Mouse (Mus musculus): ENCODE data around the gene Dlx5. TPM values are rescaled to one million over a fixed set of nuclear protein-coding genes. Genes with fewer than 3 reads are reported as not detected.

The Dlx5 gene
- total and polyA plus RNA-seq, 2 experiments from 2014 or later: 0.49 to 6.7 TPM

DNA sequence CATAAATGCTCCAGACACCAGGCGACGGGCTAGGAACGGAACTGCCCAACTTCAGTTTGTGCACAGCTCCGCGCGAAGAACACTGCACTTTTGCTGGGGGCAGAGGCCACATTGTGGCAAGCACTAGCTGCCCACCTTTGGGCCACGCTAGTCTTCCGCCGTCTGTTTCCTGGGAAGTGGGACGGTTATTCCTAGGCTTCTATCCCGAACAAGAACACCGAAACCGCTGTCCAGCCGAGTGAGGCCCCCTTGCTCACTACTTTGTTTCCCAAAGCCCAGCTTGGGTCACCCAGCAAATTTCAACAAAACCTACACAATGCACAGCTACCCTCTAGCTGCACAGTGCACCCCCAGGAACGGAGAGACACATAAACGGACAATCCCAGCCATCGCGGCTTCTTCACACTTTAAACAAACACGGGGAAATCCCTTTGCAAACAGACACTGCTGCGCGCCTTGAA is 21.9 kb downstream of the Dlx5 start:
- WGBS: 2% methylated on average over 21 of the region's 21 CpGs
- H3K9ac ChIP-seq (replicated peaks; ENCODE audit: low read length, poor library complexity, severe bottlenecking): no peak overlapping the region
- TF ChIP-seq CTCF (IDR thresholded peaks at IDR 0.05): no peak
- H3K4me3 ChIP-seq (ENCODE audit: low read depth, low read length): no peak overlapping the region
- no peak overlapping the region for H3K27ac ChIP-seq (ENCODE audit: low read depth, low read length)
- DNase-seq (ENCODE audit: low spot score) (no peak), ATAC-seq (ENCODE audit: low FRiP score) (no peak)
- H3K4me2 ChIP-seq (ENCODE audit: low read depth, low read length, poor library complexity, severe bottlenecking): no peak overlapping the region
- H3K4me1 ChIP-seq (ENCODE audit: insufficient read depth, low read length): no peaks in the 10 kb centered on the region
- H3K9me3 ChIP-seq (ENCODE audit: low read length): no peaks in the 10 kb centered on the region
- H3K27me3 ChIP-seq (ENCODE audit: insufficient read depth, low read length): peaks cover 75% of the 10 kb centered on the region
- H3K36me3 ChIP-seq (ENCODE audit: insufficient read depth, low read length): no peaks in the 10 kb centered on the region

DNA sequence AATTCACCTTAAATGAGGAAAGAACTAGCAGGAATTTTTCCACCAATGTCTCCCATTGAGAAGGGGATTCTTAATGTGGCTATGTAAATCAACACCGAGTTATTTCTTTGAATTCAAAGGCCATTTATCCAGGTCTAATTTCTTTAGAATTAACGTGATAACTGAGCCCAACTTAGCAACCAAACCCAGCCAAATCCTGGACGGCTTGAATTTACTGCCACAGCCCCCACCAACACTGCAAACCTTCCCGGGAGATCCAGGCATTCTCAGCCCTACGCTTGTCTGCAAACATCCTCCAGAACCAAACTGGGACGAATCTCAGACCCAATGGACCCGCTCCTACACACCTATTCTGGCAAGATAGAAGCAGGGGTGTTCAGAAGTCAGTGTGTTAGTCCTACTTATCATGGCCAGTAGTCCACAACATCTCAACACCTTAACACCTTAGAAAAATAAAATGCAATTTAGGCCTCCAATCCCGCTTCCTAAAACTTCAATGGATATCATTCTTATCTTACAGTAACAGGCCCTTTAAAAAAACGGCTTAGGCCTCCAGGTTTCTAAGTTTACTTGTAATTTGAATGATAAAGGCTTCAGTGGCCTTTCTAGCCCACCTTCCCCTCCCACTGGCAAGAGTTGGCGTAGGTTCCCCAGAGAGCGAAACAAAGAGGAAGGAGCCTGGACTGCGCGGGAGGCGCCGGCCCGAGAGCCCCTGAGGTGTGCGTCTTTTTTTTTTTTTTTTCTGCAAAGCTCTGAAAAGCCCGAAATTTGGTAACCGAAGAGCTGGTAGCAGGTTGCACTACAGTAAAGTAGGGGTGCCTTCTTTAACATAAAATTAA is 22.6 kb downstream of the Dlx5 start:
- no peak overlapping the region for H3K4me3 ChIP-seq (ENCODE audit: low read depth, low read length)
- no peaks in the 10 kb centered on the region for H3K36me3 ChIP-seq (ENCODE audit: insufficient read depth, low read length)
- no peaks in the 10 kb centered on the region for H3K9me3 ChIP-seq (ENCODE audit: low read length)
- no peaks in the 10 kb centered on the region for H3K4me1 ChIP-seq (ENCODE audit: insufficient read depth, low read length)
- ATAC-seq (ENCODE audit: low FRiP score) (no peak), DNase-seq (ENCODE audit: low spot score) (no peak)
- no peak for TF ChIP-seq CTCF (IDR thresholded peaks at IDR 0.05)
- no peak overlapping the region for H3K9ac ChIP-seq (replicated peaks; ENCODE audit: low read length, poor library complexity, severe bottlenecking)
- 2% methylated on average over 19 of the region's 19 CpGs for WGBS
- H3K4me2 ChIP-seq (ENCODE audit: low read depth, low read length, poor library complexity, severe bottlenecking): no peak overlapping the region
- peaks cover 79% of the 10 kb centered on the region for H3K27me3 ChIP-seq (ENCODE audit: insufficient read depth, low read length)
- no peak overlapping the region for H3K27ac ChIP-seq (ENCODE audit: low read depth, low read length)

DNA sequence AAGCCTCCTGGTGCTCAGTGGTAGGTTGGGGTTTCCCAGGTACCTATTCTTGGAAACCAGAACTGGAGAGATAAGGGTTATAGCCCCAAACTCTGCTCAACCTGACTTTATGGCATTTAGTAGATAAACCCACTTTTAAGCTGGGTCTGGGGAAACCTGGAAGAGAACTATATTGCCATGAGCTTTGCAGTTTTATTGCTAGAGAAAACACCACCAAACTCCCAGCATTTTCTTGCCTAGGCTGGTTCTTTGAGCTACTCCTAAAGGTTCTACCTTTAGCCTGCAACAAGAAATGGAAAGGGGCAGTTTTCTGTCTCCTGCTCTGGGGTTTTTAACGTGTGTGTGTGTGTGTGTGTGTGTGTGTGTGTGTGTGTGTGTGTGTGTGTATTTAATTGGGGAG is 23.3 kb downstream of the Dlx5 start:
- Histone ChIP-seq H3K9me3 (ENCODE audit: low read length) (no peaks in the 10 kb centered on the region), H3K27me3 (ENCODE audit: insufficient read depth, low read length) (peaks cover 79% of the 10 kb centered on the region), H3K9ac (replicated peaks; ENCODE audit: low read length, poor library complexity, severe bottlenecking) (no peak overlapping the region), H3K4me3 (ENCODE audit: low read depth, low read length) (no peak overlapping the region), H3K4me1 (ENCODE audit: insufficient read depth, low read length) (no peaks in the 10 kb centered on the region), H3K4me2 (ENCODE audit: low read depth, low read length, poor library complexity, severe bottlenecking) (no peak overlapping the region), H3K27ac (ENCODE audit: low read depth, low read length) (no peak overlapping the region), H3K36me3 (ENCODE audit: insufficient read depth, low read length) (no peaks in the 10 kb centered on the region)
- 0% methylated on average over 1 of the region's 1 CpGs for WGBS
- TF ChIP-seq CTCF (IDR thresholded peaks at IDR 0.05): no peak
- no peak for ATAC-seq (ENCODE audit: low FRiP score)
- no peak for DNase-seq (ENCODE audit: low spot score)

DNA sequence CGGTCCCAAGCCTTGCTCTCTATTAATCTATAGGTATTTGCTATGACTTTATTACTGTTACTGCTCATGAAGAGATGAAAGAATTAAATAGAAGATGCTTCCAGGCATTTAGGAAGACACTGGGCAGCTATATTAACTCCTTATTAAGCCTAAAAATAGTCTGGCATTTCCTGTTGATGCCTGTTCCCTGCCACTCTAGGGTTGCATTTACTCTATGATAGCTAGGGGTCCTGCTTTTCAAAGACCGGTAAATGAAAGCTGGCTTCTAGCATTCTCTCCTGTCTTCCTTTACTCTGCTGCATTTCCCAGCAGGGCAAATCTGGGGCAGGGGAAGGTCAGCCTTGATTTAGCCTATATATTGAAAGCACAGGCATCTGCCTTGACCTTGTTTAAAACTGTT is 24.1 kb downstream of the Dlx5 start:
- DNase-seq (ENCODE audit: low spot score): no peak
- 9% methylated on average over 2 of the region's 2 CpGs for WGBS

DNA sequence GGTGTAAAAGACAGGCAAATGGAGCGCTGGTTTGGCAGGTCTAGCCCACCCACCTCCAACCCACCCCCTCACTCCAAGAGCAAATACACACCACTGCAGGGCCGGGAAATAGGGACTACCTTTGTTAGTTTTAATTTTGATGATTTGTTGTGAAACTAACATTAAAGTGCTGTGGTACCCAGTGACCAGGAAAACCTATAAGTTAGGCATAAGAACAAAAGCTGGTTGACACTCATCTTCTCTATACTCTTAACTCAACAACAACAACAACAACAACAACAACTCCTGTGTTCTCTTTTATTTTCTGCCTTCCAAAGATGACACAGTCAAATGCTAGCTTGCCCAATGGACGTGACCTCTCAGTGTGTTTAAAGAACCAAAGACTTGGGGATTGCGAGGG is 25.0 kb downstream of the Dlx5 start:
- no peak for ATAC-seq (ENCODE audit: low FRiP score)
- DNase-seq (ENCODE audit: low spot score): no peak
- 4% methylated on average over 4 of the region's 4 CpGs for WGBS
- no peak for TF ChIP-seq CTCF (IDR thresholded peaks at IDR 0.05)
- Histone ChIP-seq H3K27me3 (ENCODE audit: insufficient read depth, low read length) (peaks cover 81% of the 10 kb centered on the region), H3K4me2 (ENCODE audit: low read depth, low read length, poor library complexity, severe bottlenecking) (no peak overlapping the region), H3K9me3 (ENCODE audit: low read length) (no peaks in the 10 kb centered on the region), H3K36me3 (ENCODE audit: insufficient read depth, low read length) (no peaks in the 10 kb centered on the region), H3K4me1 (ENCODE audit: insufficient read depth, low read length) (no peaks in the 10 kb centered on the region), H3K27ac (ENCODE audit: low read depth, low read length) (no peak overlapping the region), H3K9ac (replicated peaks; ENCODE audit: low read length, poor library complexity, severe bottlenecking) (no peak overlapping the region), H3K4me3 (ENCODE audit: low read depth, low read length) (no peak overlapping the region)

More for the DNA sequence above, 24.1 kb downstream of the Dlx5 start:
- Histone ChIP-seq H3K9me3 (ENCODE audit: low read length) (no peaks in the 10 kb centered on the region), H3K4me3 (ENCODE audit: low read depth, low read length) (no peak overlapping the region), H3K4me2 (ENCODE audit: low read depth, low read length, poor library complexity, severe bottlenecking) (no peak overlapping the region), H3K27ac (ENCODE audit: low read depth, low read length) (no peak overlapping the region), H3K9ac (replicated peaks; ENCODE audit: low read length, poor library complexity, severe bottlenecking) (no peak overlapping the region), H3K27me3 (ENCODE audit: insufficient read depth, low read length) (peaks cover 80% of the 10 kb centered on the region), H3K4me1 (ENCODE audit: insufficient read depth, low read length) (no peaks in the 10 kb centered on the region), H3K36me3 (ENCODE audit: insufficient read depth, low read length) (no peaks in the 10 kb centered on the region)
- no peak for TF ChIP-seq CTCF (IDR thresholded peaks at IDR 0.05)
- ATAC-seq (ENCODE audit: low FRiP score): no peak

DNA sequence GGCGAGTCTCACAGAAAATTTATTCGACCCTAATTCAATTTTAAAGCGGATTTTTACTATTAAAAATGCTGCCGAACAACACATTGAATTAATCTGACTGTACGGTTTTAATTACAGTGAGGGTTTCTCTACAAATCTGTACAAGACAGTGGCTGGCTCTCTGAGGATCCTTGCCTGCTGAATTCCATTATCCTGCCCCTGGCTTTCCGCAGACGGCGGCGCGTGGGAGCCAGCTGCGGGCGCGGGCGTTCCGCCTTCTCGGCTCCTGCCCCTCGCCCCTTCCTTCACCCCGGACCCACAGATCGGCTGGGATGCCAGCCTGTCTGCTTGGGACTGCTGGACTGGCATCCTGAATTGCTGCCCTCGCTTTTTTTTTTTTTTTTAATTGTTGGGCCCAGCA is 25.6 kb downstream of the Dlx5 start:
- Histone ChIP-seq H3K27ac (ENCODE audit: low read depth, low read length) (no peak overlapping the region), H3K4me2 (ENCODE audit: low read depth, low read length, poor library complexity, severe bottlenecking) (no peak overlapping the region), H3K4me3 (ENCODE audit: low read depth, low read length) (no peak overlapping the region), H3K36me3 (ENCODE audit: insufficient read depth, low read length) (no peaks in the 10 kb centered on the region), H3K4me1 (ENCODE audit: insufficient read depth, low read length) (no peaks in the 10 kb centered on the region), H3K9ac (replicated peaks; ENCODE audit: low read length, poor library complexity, severe bottlenecking) (no peak overlapping the region), H3K27me3 (ENCODE audit: insufficient read depth, low read length) (peaks cover 86% of the 10 kb centered on the region), H3K9me3 (ENCODE audit: low read length) (no peaks in the 10 kb centered on the region)
- ATAC-seq (ENCODE audit: low FRiP score) (no peak), DNase-seq (ENCODE audit: low spot score) (no peak)
- no peak for TF ChIP-seq CTCF (IDR thresholded peaks at IDR 0.05)
- WGBS: under 1% methylated on average over 20 of the region's 20 CpGs

Data from midbrain, postnatal 0 days (tissue).